Mouse (Mus musculus): Measurements from ENCODE around the gene Olfr548-ps1.

- TF ChIP-seq CTCF (IDR thresholded peaks at IDR 0.05; ENCODE audit: low read depth, low read length), result no peak
- TF ChIP-seq GATA2 (IDR thresholded peaks at IDR 0.05; ENCODE audit: borderline replicate concordance, low read depth, low read length), result no peak
- TF ChIP-seq GATA1 (IDR thresholded peaks at IDR 0.05; ENCODE audit: borderline replicate concordance, low read length), result no peak
- no peak for TF ChIP-seq TAL1 (conservative IDR thresholded peaks at IDR 0.05; ENCODE audit: low read depth, low read length)
Observed at GRCm38 (mm10) chr7:102575998-102576397, 35.3 kb downstream of the Olfr548-ps1 start.
